Mouse (Mus musculus) hindbrain, embryonic 16.5 days (tissue): ENCODE measurements around the gene Themis3. TPM values are rescaled to one million over a fixed set of nuclear protein-coding genes. Genes with fewer than 3 reads are reported as not detected.
"Not testable (repeated sequence)": the region's sequence is repeated elsewhere in the genome, so short reads cannot be mapped to it uniquely, and the experiment has no call there.

Experiments
- ATAC-seq: fragments of 200-750 bp; cut with Nextera tagmentation; 2 replicates; pipeline ENCODE4 v1.8.0; 2017; ENCODE audit warnings: moderate TSS enrichment, moderate library complexity
- H3K27ac ChIP-seq: fragments of 300-500 bp; sonication (generic); 2 replicates; pipeline ENCODE4 v1.5.1; 2014; ENCODE audit warnings: low read depth, mild to moderate bottlenecking, control low read depth, low read length, moderate library complexity
- H3K27me3 ChIP-seq: fragments of 300-500 bp; sonication (generic); replicated peaks from 2 replicates; pipeline ENCODE4 v1.6.1; 2014; ENCODE audit warnings: low read length; ENCODE audit not compliant: control insufficient read depth, insufficient read depth
- H3K36me3 ChIP-seq: fragments of 300-500 bp; sonication (generic); 2 replicates; pipeline ENCODE4 v1.6.1; 2014; ENCODE audit warnings: mild to moderate bottlenecking, low read length, moderate library complexity, mixed read lengths; ENCODE audit not compliant: control insufficient read depth, insufficient read depth
- H3K4me1 ChIP-seq: fragments of 300-500 bp; sonication (generic); 2 replicates; pipeline ENCODE4 v1.6.1; 2014; ENCODE audit warnings: low read depth, low read length; ENCODE audit not compliant: control insufficient read depth, insufficient read depth
- H3K4me2 ChIP-seq: fragments of 300-500 bp; sonication (generic); 2 replicates; pipeline ENCODE4 v1.6.1; 2014; ENCODE audit warnings: mild to moderate bottlenecking, low read length, control low read depth, moderate library complexity
- H3K4me3 ChIP-seq: fragments of 300-500 bp; sonication (generic); 2 replicates; pipeline ENCODE4 v1.5.1; 2014; ENCODE audit warnings: mild to moderate bottlenecking, low read length, control low read depth, moderate library complexity
- H3K9ac ChIP-seq: fragments of 300-500 bp; sonication (generic); 2 replicates; pipeline ENCODE4 v1.6.1; 2014; ENCODE audit warnings: low read depth, mild to moderate bottlenecking, control low read depth, low read length, moderate library complexity
- H3K9me3 ChIP-seq: fragments of 300-500 bp; sonication (generic); 2 replicates; pipeline ENCODE4 v1.6.1; 2014; ENCODE audit warnings: mild to moderate bottlenecking, low read length, moderate library complexity; ENCODE audit not compliant: control insufficient read depth
- WGBS: fragments of 180-500 bp; shearing (Covaris S2); extraction: QIAGEN DNeasy Blood & Tissue Kit; methylation state at CpG from one replicate; pipeline ENCODE4 v1.1.7; 2014; 5-methylcytosine and 5-hydroxymethylcytosine counted together
- polyA plus RNA-seq: library from polyadenylated mRNA; unstranded; fragments of >200 nt; fragmentation: Nextera tagmentation; extraction: Ambion mirVana; gene quantifications from 2 replicates; pipeline ENCODE4 v1.2.1, GENCODE M21; 2015

The Themis3 gene
- polyA plus RNA-seq, 1 experiment from 2014 or later: not detected

GRCm38 (mm10) chr17:66564213-66564612, 30.2 kb downstream of the Themis3 start:
- H3K36me3 ChIP-seq: no peaks in the 10 kb centered on the region
- H3K27me3 ChIP-seq: no peaks in the 10 kb centered on the region
- H3K4me3 ChIP-seq: no peak overlapping the region
- H3K9ac ChIP-seq: no peak overlapping the region
- H3K4me1 ChIP-seq: no peaks in the 10 kb centered on the region
- H3K9me3 ChIP-seq: no peaks in the 10 kb centered on the region
- no peak for ATAC-seq
- WGBS: 72% methylated on average over 7 of the region's 7 CpGs
- no peak overlapping the region for H3K4me2 ChIP-seq
- no peak overlapping the region; the same call in 1 of the 2 replicates for H3K27ac ChIP-seq

- Histone ChIP-seq H3K27ac (no peak overlapping the region), H3K4me2 (no peak overlapping the region), H3K36me3 (no peaks in the 10 kb centered on the region), H3K4me3 (no peak overlapping the region), H3K9ac (no peak overlapping the region), H3K9me3 (no peaks in the 10 kb centered on the region), H3K27me3 (no peaks in the 10 kb centered on the region), H3K4me1 (no peaks in the 10 kb centered on the region)
- no peak for ATAC-seq
- WGBS: 67% methylated on average over 1 of the region's 1 CpGs
Measured at GRCm38 (mm10) chr17:66563551-66563950, 30.9 kb downstream of the Themis3 start.

GRCm38 (mm10) chr17:66561380-66561779, 33.0 kb downstream of the Themis3 start:
- H3K27ac ChIP-seq: no peak overlapping the region
- no peak for ATAC-seq

GRCm38 (mm10) chr17:66558404-66559317, 35.8 kb downstream of the Themis3 start:
- no peak overlapping the region for H3K4me3 ChIP-seq
- WGBS: 87% methylated on average over 17 of the region's 17 CpGs
- H3K9me3 ChIP-seq: no peaks in the 10 kb centered on the region
- H3K27me3 ChIP-seq: no peaks in the 10 kb centered on the region
- H3K4me1 ChIP-seq: no peaks in the 10 kb centered on the region
- H3K36me3 ChIP-seq: no peaks in the 10 kb centered on the region
- no peak overlapping the region for H3K4me2 ChIP-seq
- no peak overlapping the region for H3K9ac ChIP-seq
- no peak for ATAC-seq
- H3K27ac ChIP-seq: no peak overlapping the region

More at GRCm38 (mm10) chr17:66561380-66561779, 33.0 kb downstream of the Themis3 start:
- 82% methylated on average over 2 of the region's 2 CpGs for WGBS
- no peaks in the 10 kb centered on the region for H3K4me1 ChIP-seq
- no peak overlapping the region for H3K4me3 ChIP-seq
- no peaks in the 10 kb centered on the region for H3K27me3 ChIP-seq
- H3K36me3 ChIP-seq: no peaks in the 10 kb centered on the region
- no peaks in the 10 kb centered on the region for H3K9me3 ChIP-seq
- H3K9ac ChIP-seq: no peak overlapping the region
- no peak overlapping the region for H3K4me2 ChIP-seq

- H3K36me3 ChIP-seq: no peaks in the 10 kb centered on the region
- ATAC-seq: no peak
Measured at GRCm38 (mm10) chr17:66552690-66553089, 41.7 kb downstream of the Themis3 start.

GRCm38 (mm10) chr17:66550486-66550885, 43.9 kb downstream of the Themis3 start:
- Histone ChIP-seq H3K27me3 (no peaks in the 10 kb centered on the region), H3K9me3 (no peaks in the 10 kb centered on the region), H3K4me2 (no peak overlapping the region), H3K9ac (no peak overlapping the region), H3K4me3 (no peak overlapping the region), H3K27ac (no peak overlapping the region), H3K36me3 (no peaks in the 10 kb centered on the region), H3K4me1 (no peaks in the 10 kb centered on the region)
- no peak for ATAC-seq
- 91% methylated on average over 5 of the region's 5 CpGs for WGBS

More at GRCm38 (mm10) chr17:66552690-66553089, 41.7 kb downstream of the Themis3 start:
- Histone ChIP-seq H3K4me3 (no peak overlapping the region), H3K9me3 (no peaks in the 10 kb centered on the region), H3K27ac (no peak overlapping the region), H3K27me3 (no peaks in the 10 kb centered on the region), H3K4me1 (no peaks in the 10 kb centered on the region), H3K4me2 (no peak overlapping the region), H3K9ac (no peak overlapping the region)
- 84% methylated on average over 4 of the region's 4 CpGs for WGBS

GRCm38 (mm10) chr17:66532285-66532684, 62.1 kb downstream of the Themis3 start:
- Histone ChIP-seq H3K9ac (no peak overlapping the region), H3K4me3 (no peak overlapping the region), H3K4me2 (no peak overlapping the region), H3K36me3 (no peaks in the 10 kb centered on the region), H3K4me1 (no peaks in the 10 kb centered on the region), H3K9me3 (peaks cover 3% of the 10 kb centered on the region; the same call in 1 of the 2 replicates), H3K27ac (no peak overlapping the region), H3K27me3 (no peaks in the 10 kb centered on the region)
- 92% methylated on average over 1 of the region's 1 CpGs for WGBS
- no peak for ATAC-seq

- no peaks in the 10 kb centered on the region for H3K27me3 ChIP-seq
- H3K4me2 ChIP-seq: no peak overlapping the region
- ATAC-seq: no peak
- peaks cover 4% of the 10 kb centered on the region for H3K4me1 ChIP-seq
- H3K4me3 ChIP-seq: no peak overlapping the region
- H3K27ac ChIP-seq: no peak overlapping the region
- no peaks in the 10 kb centered on the region for H3K9me3 ChIP-seq
- no peaks in the 10 kb centered on the region for H3K36me3 ChIP-seq
- WGBS: 77% methylated on average over 5 of the region's 5 CpGs
- H3K9ac ChIP-seq: no peak overlapping the region
Measured at GRCm38 (mm10) chr17:66523396-66523795, 71.0 kb downstream of the Themis3 start.

- H3K4me1 ChIP-seq: peaks cover 11% of the 10 kb centered on the region
- not testable (repeated sequence) for H3K9me3 ChIP-seq, H3K4me2 ChIP-seq, H3K9ac ChIP-seq, H3K4me3 ChIP-seq, H3K27ac ChIP-seq, ATAC-seq, H3K27me3 ChIP-seq, H3K36me3 ChIP-seq
- WGBS: 97% methylated on average over 1 of the region's 1 CpGs
Measured at GRCm38 (mm10) chr17:66522631-66523030, 71.8 kb downstream of the Themis3 start.
